ENCODE assay signal across 8 mouse cellular contexts in the genomic region with DNA sequence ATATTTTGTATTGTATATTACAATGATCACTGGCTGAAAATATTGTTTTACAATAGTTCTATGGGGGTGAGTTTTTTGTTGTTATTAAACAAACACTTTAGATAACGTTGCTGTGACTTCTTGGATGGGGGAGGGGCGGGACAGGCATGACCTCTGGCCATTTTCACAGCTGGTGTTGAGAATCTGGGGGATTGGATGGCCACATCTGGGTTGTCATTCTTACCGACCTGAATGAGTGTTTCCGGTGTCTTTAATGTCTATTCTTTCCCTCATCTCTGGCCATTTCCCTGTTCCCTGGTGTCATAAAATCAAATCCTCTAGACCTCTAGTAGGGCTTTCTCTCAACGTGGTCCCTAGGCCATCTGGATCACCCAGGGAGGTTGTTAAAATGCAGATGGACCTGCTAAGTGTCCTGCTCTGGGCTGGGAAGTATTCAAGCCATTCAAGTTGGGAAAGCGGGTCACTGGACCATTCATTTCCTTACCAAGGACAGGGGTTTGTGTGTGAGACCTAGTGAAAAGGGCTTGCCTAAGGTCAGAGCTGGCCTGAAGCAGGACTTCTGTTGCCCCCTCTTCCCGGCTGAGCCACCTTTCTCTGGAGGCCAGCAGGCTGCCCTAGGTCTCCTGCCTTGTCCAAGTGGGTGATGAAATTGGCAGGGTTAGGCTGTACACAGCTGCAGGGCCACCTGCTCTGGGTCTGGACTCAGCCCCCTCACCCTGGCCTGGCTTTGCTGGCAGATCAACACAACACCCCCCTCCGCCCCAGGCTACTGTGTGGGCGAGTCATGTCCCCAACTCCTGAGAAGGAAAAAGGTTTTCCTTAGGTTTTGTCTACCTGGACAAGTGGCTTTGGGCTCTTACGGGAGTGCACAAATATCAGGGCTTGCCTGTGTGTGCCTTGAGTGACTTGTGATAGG. TPM values are rescaled to one million over a fixed set of nuclear protein-coding genes. Genes with fewer than 3 reads are reported as not detected.
DNase-seq lines count a peak whose midpoint lies in the region; ATAC-seq and TF ChIP-seq lines count a peak whose summit lies in the region.

No protein-coding gene starts in this region.

- intact Hi-C loops in left cerebral cortex, postnatal 36 days (cut with DNase I) = loop anchor here (5.0 kb wide), 2 partner anchors 40 kb away; no protein-coding TSS in a partner anchor

- no peak for ATAC-seq in embryonic facial prominence, embryonic 14.5 days (ENCODE audit: low read depth)
- ATAC-seq in hindbrain, embryonic 11.5 days (ENCODE audit: low FRiP score) = no peak
- no peak for ATAC-seq in liver, embryonic 14.5 days (ENCODE audit: insufficient read depth)
- no peak for ATAC-seq in stomach, embryonic 15.5 days (ENCODE audit: insufficient read depth, low FRiP score, low read depth)

- H3K4me3 ChIP-seq in embryonic facial prominence, embryonic 14.5 days (ENCODE audit: low read depth, low read length) = peak overlapping the region; percentile 83
- peak overlapping the region; percentile 84 for H3K4me3 ChIP-seq in hindbrain, embryonic 11.5 days (ENCODE audit: low read depth, low read length)
- peak overlapping the region; percentile 54 to 61 for H3K4me3 ChIP-seq in liver, embryonic 14.5 days (ENCODE audit: insufficient read depth in 1 of 2, low read depth in 2 of 2, low read length in 2 of 2)
- H3K4me3 ChIP-seq in stomach, embryonic 15.5 days (replicated peaks) = peak overlapping the region; percentile 75

- peaks cover 49% of the 10 kb centered on the region for H3K4me1 ChIP-seq in embryonic facial prominence, embryonic 14.5 days (ENCODE audit: control insufficient read depth, insufficient read depth, low read length)
- peaks cover 6% of the 10 kb centered on the region for H3K4me1 ChIP-seq in hindbrain, embryonic 11.5 days (replicated peaks; ENCODE audit: control insufficient read depth, insufficient read depth, low read length)
- H3K4me1 ChIP-seq in liver, embryonic 14.5 days (replicated peaks; ENCODE audit: control insufficient read depth in 2 of 2, insufficient read depth in 2 of 2, low read length in 1 of 2) = peaks cover 30 to 52% of the 10 kb centered on the region in 2 experiments
- peaks cover 56% of the 10 kb centered on the region for H3K4me1 ChIP-seq in stomach, embryonic 15.5 days

- H3K27me3 ChIP-seq in embryonic facial prominence, embryonic 14.5 days (replicated peaks; ENCODE audit: control insufficient read depth, insufficient read depth, low read length) = no peaks in the 10 kb centered on the region
- no peaks in the 10 kb centered on the region for H3K27me3 ChIP-seq in hindbrain, embryonic 11.5 days (ENCODE audit: control insufficient read depth, insufficient read depth, low read length)
- H3K27me3 ChIP-seq in liver, embryonic 14.5 days (ENCODE audit: control insufficient read depth, insufficient read depth, low read length) = peaks cover 6% of the 10 kb centered on the region; the same call in 1 of the 2 replicates
- H3K27me3 ChIP-seq in stomach, embryonic 15.5 days (replicated peaks) = no peaks in the 10 kb centered on the region

- H3K4me2 ChIP-seq in embryonic facial prominence, embryonic 14.5 days (ENCODE audit: low read depth, low read length) = peak overlapping the region; percentile 80
- peak overlapping the region; percentile 84 for H3K4me2 ChIP-seq in hindbrain, embryonic 11.5 days (replicated peaks; ENCODE audit: low read depth, low read length)
- peak overlapping the region; percentile 93 for H3K4me2 ChIP-seq in liver, embryonic 14.5 days (ENCODE audit: low read depth)
- peak overlapping the region; percentile 85 for H3K4me2 ChIP-seq in stomach, embryonic 15.5 days

- H3K36me3 ChIP-seq in embryonic facial prominence, embryonic 14.5 days (ENCODE audit: control insufficient read depth, insufficient read depth, low read length) = peaks cover 5% of the 10 kb centered on the region; the same call in 1 of the 2 replicates
- H3K36me3 ChIP-seq in hindbrain, embryonic 11.5 days (ENCODE audit: control insufficient read depth, insufficient read depth, low read length) = no peaks in the 10 kb centered on the region
- no peaks in the 10 kb centered on the region for H3K36me3 ChIP-seq in liver, embryonic 14.5 days (replicated peaks; ENCODE audit: control insufficient read depth, insufficient read depth, low read depth)
- no peaks in the 10 kb centered on the region for H3K36me3 ChIP-seq in stomach, embryonic 15.5 days

- H3K27ac ChIP-seq in embryonic facial prominence, embryonic 14.5 days (replicated peaks; ENCODE audit: low read depth, low read length) = peak overlapping the region; percentile 92
- peak overlapping the region; percentile 80 for H3K27ac ChIP-seq in hindbrain, embryonic 11.5 days (ENCODE audit: low read depth, low read length)
- H3K27ac ChIP-seq in liver, embryonic 14.5 days = peak overlapping the region; percentile 10
- H3K27ac ChIP-seq in stomach, embryonic 15.5 days = peak overlapping the region; percentile 91

- 6% methylated on average over 10 of the region's 10 CpGs for WGBS in embryonic facial prominence, embryonic 14.5 days
- WGBS in hindbrain, embryonic 11.5 days = 7% methylated on average over 10 of the region's 10 CpGs
- 18% methylated on average over 10 of the region's 10 CpGs for WGBS in liver, embryonic 14.5 days (ENCODE audit: insufficient replicate concordance)
- 14% methylated on average over 10 of the region's 10 CpGs for WGBS in stomach, embryonic 15.5 days

- TF ChIP-seq CTCF in liver, embryonic 14.5 days (IDR thresholded peaks at IDR 0.05; ENCODE audit: low read depth) = no peak

- H3K9ac ChIP-seq in embryonic facial prominence, embryonic 14.5 days (ENCODE audit: low read depth, low read length) = peak overlapping the region; percentile 95
- H3K9ac ChIP-seq in hindbrain, embryonic 11.5 days (ENCODE audit: low read depth, low read length) = peak overlapping the region; percentile 86
- H3K9ac ChIP-seq in liver, embryonic 14.5 days (replicated peaks) = peak overlapping the region; percentile 69
- peak overlapping the region; percentile 82 for H3K9ac ChIP-seq in stomach, embryonic 15.5 days

- no peak for TF ChIP-seq EP300 in liver, embryonic 14.5 days (IDR thresholded peaks at IDR 0.05; ENCODE audit: low read depth)

- DNase-seq in ovary, postnatal 36 days (ENCODE audit: low spot score) = peak; percentile 33
- DNase-seq in ovary, postnatal 10 days (ENCODE audit: low spot score) = no peak
- no peak for DNase-seq in embryonic facial prominence, embryonic 14.5 days (ENCODE audit: low spot score)
- peak; percentile 50 for DNase-seq in hindbrain, embryonic 11.5 days (ENCODE audit: low spot score)
- DNase-seq in liver, embryonic 14.5 days (ENCODE audit: low read depth in 3 of 3, low spot score in 3 of 3) = no peak
- DNase-seq in layer of hippocampus, postnatal 36 days = no peak
- DNase-seq in left cerebral cortex, postnatal 36 days (ENCODE audit: low spot score in 2 of 2) = no peak

- H3K9me3 ChIP-seq in embryonic facial prominence, embryonic 14.5 days (ENCODE audit: control insufficient read depth, low read length) = no peaks in the 10 kb centered on the region
- H3K9me3 ChIP-seq in hindbrain, embryonic 11.5 days (ENCODE audit: control insufficient read depth, low read length) = no peaks in the 10 kb centered on the region
- H3K9me3 ChIP-seq in liver, embryonic 14.5 days (ENCODE audit: control insufficient read depth, low read length) = no peaks in the 10 kb centered on the region
- no peaks in the 10 kb centered on the region for H3K9me3 ChIP-seq in stomach, embryonic 15.5 days

RNA-seq across cellular contexts. Expression of a gene that starts 1.5 kb away (rescaled TPM):
- 128 and 138 TPM in 2 replicates for polyA plus RNA-seq in embryonic facial prominence, embryonic 14.5 days (2014; fragmentation: Nextera tagmentation; extraction: Ambion mirVana)
- 166 and 168 TPM in 2 replicates for polyA plus RNA-seq in hindbrain, embryonic 11.5 days (2014; fragmentation: Nextera tagmentation; extraction: Ambion mirVana)
- polyA plus RNA-seq in liver, embryonic 14.5 days (2012; rRNA removed) = 45.6 and 50.6 TPM in 2 replicates
- polyA plus RNA-seq in liver, embryonic 14.5 days (2014; fragmentation: Nextera tagmentation; extraction: Ambion mirVana) = 20.7 and 22.6 TPM in 2 replicates
- 117 and 138 TPM in 2 replicates for polyA plus RNA-seq in stomach, embryonic 15.5 days (2015; fragmentation: Nextera tagmentation; extraction: Ambion mirVana)
- 10 to 100 TPM; 15.3 to 19.8 TPM for total RNA-seq in layer of hippocampus, postnatal 36 days (2021)
- 10 to 100 TPM; 22.9 to 23.9 TPM for total RNA-seq in left cerebral cortex, postnatal 36 days (2021)

RNA-seq across cellular contexts. Expression of a gene that starts 16.4 kb away (rescaled TPM):
- polyA plus RNA-seq in embryonic facial prominence, embryonic 14.5 days (2014; fragmentation: Nextera tagmentation; extraction: Ambion mirVana) = 19.1 and 27.0 TPM in 2 replicates
- 4.1 and 4.4 TPM in 2 replicates for polyA plus RNA-seq in hindbrain, embryonic 11.5 days (2014; fragmentation: Nextera tagmentation; extraction: Ambion mirVana)
- 0.51 and 0.92 TPM in 2 replicates for polyA plus RNA-seq in liver, embryonic 14.5 days (2012; rRNA removed)
- 0.47 and 0.51 TPM in 2 replicates for polyA plus RNA-seq in liver, embryonic 14.5 days (2014; fragmentation: Nextera tagmentation; extraction: Ambion mirVana)
- 19.0 and 19.5 TPM in 2 replicates for polyA plus RNA-seq in stomach, embryonic 15.5 days (2015; fragmentation: Nextera tagmentation; extraction: Ambion mirVana)
- 1 to 10 TPM; 1.7 to 2.7 TPM for total RNA-seq in layer of hippocampus, postnatal 36 days (2021)
- total RNA-seq in left cerebral cortex, postnatal 36 days (2021) = 1 to 10 TPM; 1.7 to 1.8 TPM

RNA-seq across cellular contexts. Expression of a gene that starts 50.7 kb away (rescaled TPM):
- polyA plus RNA-seq in embryonic facial prominence, embryonic 14.5 days (2014; fragmentation: Nextera tagmentation; extraction: Ambion mirVana) = 26.7 and 30.2 TPM in 2 replicates
- polyA plus RNA-seq in hindbrain, embryonic 11.5 days (2014; fragmentation: Nextera tagmentation; extraction: Ambion mirVana) = 43.9 and 48.5 TPM in 2 replicates
- polyA plus RNA-seq in liver, embryonic 14.5 days (2012; rRNA removed) = 4.3 and 10.3 TPM in 2 replicates
- polyA plus RNA-seq in liver, embryonic 14.5 days (2014; fragmentation: Nextera tagmentation; extraction: Ambion mirVana) = 14.7 and 15.2 TPM in 2 replicates
- polyA plus RNA-seq in stomach, embryonic 15.5 days (2015; fragmentation: Nextera tagmentation; extraction: Ambion mirVana) = 23.1 and 26.7 TPM in 2 replicates
- 10 to 100 TPM; 19.7 to 22.9 TPM for total RNA-seq in layer of hippocampus, postnatal 36 days (2021)
- total RNA-seq in left cerebral cortex, postnatal 36 days (2021) = 10 to 100 TPM; 17.0 to 18.9 TPM

Comparison
In these comparisons a context has a peak if more than half of its experiments do, and no peak if none do; other contexts are left out.
1. DNase-seq: peak in ovary, postnatal 36 days (single experiment) and hindbrain, embryonic 11.5 days (single experiment); none in ovary, postnatal 10 days (single experiment), embryonic facial prominence, embryonic 14.5 days (single experiment), liver, embryonic 14.5 days (0 of 3), layer of hippocampus, postnatal 36 days (0 of 2) and left cerebral cortex, postnatal 36 days (0 of 2).
2. H3K27ac ChIP-seq: peak in every context shown above with its lines; median percentile 92 in embryonic facial prominence, embryonic 14.5 days; 91 in stomach, embryonic 15.5 days; 80 in hindbrain, embryonic 11.5 days; 10 in liver, embryonic 14.5 days.
3. Peak in every context shown above with its lines, with median percentiles within 50 percentile points of each other: H3K4me2 ChIP-seq, H3K4me3 ChIP-seq and H3K9ac ChIP-seq.